Mouse (Mus musculus): ENCODE measurements around the gene Nsd2. TPM values are rescaled to one million over a fixed set of nuclear protein-coding genes. Genes with fewer than 3 reads are reported as not detected.
"Not testable (repeated sequence)": the region's sequence is repeated elsewhere in the genome, so short reads cannot be mapped to it uniquely, and the experiment has no call there.

The Nsd2 gene
- total RNA-seq, 2 experiments from 2014 or later: 61.0 to 88.7 TPM

GRCm38 (mm10) chr5:33842549-33842948 is 22.0 kb downstream of the Nsd2 start:
- ATAC-seq (ENCODE audit: poor library complexity, severe bottlenecking): no peak

- no peak for ATAC-seq (ENCODE audit: poor library complexity, severe bottlenecking)
These were observed 30.9 kb downstream of the Nsd2 start for GRCm38 (mm10) chr5:33851466-33851865.

GRCm38 (mm10) chr5:33853086-33853485 is 32.6 kb downstream of the Nsd2 start:
- ATAC-seq (ENCODE audit: poor library complexity, severe bottlenecking): no peak

- no peak for ATAC-seq (ENCODE audit: poor library complexity, severe bottlenecking)
These were observed 33.5 kb downstream of the Nsd2 start for GRCm38 (mm10) chr5:33854019-33854418.

GRCm38 (mm10) chr5:33857693-33858092 is 37.2 kb downstream of the Nsd2 start:
- ATAC-seq (ENCODE audit: poor library complexity, severe bottlenecking): no peak

DNA sequence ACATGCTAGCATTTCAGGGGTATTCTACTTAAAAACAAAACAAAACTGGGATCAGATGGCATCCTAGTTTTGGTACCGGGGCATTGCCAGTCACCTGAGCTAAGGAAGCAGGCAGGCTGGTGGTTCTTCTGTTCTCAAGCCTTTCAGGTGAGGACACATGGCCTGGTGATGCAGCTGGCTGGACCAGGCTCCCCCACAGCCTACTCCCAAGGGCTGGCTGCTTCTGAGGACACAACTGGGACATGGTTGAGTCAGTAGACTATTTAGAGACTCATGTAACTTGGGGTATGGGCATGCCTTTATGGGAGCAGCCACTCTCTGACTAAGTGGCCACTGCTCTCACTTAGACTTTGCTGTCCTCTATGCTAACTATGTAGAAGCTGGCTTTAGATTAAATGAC is 54.9 kb downstream of the Nsd2 start:
- ATAC-seq (ENCODE audit: poor library complexity, severe bottlenecking): no peak

DNA sequence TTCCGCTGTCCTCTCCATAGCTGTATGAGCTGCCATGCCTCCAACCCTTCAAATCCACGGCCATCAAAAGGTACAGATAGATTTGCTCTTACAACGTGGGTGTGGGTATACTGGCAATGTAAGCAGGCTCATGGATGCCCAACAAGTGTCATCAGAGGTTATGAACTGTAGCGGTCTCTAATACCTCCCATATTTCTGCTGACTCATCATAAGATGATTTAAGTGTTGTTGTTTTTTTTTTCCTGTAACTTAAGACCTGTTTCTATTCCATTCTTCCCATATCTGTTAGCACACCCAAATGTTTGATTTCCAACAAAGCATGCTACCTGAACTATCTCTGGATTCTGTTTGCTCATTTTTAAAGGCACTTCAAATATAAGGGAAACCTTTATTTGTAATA is 60.6 kb downstream of the Nsd2 start:
- ATAC-seq (ENCODE audit: poor library complexity, severe bottlenecking): no peak

DNA sequence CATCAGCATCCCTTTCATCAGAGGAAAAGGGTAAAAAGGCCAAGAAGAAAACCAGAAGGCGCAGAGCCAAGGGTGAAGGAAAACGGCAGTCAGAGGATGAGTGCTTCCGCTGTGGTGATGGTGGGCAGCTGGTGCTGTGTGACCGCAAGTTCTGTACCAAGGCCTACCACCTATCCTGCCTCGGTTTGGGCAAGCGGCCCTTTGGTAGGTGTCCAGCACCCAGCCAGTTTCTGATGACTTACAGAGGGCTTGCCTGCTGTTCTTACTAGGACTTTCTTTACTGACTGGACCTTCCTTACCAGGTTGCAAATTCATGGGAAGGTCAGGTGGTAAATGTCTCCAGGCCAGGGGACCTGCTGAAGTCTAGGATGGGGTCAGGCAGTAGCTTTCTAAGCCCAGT is 72.9 kb downstream of the Nsd2 start:
- ATAC-seq (ENCODE audit: poor library complexity, severe bottlenecking): no peak

GRCm38 (mm10) chr5:33895116-33895515 is 74.6 kb downstream of the Nsd2 start:
- ATAC-seq (ENCODE audit: poor library complexity, severe bottlenecking): no peak

DNA sequence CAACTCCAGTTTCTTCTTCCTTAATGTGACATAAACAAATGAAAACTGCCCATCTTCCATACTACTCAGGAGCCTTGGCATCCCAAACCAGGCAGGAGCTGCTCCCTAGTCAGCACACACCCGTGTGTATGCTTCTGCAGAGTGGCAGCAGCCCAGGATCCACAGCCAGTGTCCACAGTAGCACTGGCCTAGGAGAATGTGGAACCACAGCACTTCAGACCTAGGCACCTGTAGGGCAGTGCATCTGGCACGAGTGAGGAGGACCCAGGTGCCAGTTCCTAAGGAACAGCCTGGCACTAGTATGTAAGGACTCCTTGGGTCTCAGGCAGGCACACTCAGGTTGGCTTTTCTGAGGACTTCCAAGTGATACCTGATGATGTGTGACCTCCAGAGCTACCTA is 76.6 kb downstream of the Nsd2 start:
- no peak for ATAC-seq (ENCODE audit: poor library complexity, severe bottlenecking)

DNA sequence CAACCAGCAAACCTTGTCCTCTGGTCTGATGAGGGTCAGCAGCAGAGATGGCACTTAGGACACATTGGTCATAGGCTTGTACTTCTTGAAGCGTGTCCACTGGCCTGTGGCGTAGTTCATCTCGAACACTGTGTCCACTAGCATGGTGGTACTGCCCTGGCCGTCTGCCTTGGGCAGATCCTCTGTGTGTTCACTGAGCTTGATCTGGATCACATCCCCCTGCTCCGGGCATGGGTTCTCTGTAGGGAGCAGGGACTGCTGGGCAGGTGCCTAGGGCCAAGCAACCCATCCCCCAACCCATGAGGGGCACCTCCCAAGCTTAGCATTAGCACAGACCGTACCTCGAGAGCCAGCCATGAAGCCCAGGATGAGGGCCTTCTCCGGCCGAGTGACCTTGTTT is 78.1 kb downstream of the Nsd2 start:
- ATAC-seq (ENCODE audit: poor library complexity, severe bottlenecking): no peak

DNA sequence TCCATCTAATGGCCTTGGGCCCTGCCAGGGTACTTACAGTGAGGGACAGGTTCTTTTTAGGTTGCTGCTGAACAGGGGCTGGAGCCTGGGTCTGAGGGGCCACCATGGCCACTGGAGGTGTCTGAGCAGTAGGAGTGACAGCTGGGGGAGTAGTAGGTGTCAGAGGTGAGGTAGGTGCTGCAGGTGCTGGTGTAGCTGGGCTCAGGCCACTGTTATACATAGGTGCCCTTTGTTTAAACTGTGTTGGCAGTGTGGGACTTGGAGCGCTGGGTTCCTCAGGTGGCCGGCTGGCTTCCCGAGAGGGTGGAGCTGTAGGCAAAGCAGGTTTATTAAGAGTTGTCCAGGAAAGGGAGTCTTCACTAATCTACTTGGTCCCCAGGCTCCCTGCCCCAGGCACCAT is 78.7 kb downstream of the Nsd2 start:
- no peak for ATAC-seq (ENCODE audit: poor library complexity, severe bottlenecking)

- ATAC-seq (ENCODE audit: poor library complexity, severe bottlenecking): no peak
These were observed 79.6 kb downstream of the Nsd2 start for GRCm38 (mm10) chr5:33900101-33900500.

DNA sequence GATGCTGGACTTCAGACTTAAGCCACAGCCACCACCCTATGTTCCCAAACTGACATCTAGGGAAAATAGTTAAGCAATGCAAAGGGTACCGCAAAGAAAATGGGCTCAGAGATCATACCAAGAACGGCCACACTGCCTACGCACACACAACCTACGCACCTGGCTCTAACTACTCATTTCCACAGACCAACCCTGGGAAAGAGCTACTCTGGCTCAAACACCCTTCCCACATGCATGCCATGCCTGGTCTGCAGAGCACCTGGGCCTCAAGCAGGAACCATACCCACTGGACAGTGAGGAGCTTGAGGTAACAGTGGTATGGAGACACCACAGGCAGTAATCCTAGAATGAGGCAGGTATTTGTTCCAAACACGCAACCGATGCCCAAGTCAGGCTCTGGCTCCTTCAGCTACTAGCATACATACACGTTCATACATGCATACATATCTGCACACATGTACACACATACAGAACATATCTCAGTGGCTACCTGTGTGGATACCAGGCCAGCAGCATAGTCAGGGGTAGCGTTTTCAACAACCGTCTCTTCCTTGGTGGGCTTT is 80.3 kb downstream of the Nsd2 start:
- no peak for ATAC-seq (ENCODE audit: poor library complexity, severe bottlenecking)

DNA sequence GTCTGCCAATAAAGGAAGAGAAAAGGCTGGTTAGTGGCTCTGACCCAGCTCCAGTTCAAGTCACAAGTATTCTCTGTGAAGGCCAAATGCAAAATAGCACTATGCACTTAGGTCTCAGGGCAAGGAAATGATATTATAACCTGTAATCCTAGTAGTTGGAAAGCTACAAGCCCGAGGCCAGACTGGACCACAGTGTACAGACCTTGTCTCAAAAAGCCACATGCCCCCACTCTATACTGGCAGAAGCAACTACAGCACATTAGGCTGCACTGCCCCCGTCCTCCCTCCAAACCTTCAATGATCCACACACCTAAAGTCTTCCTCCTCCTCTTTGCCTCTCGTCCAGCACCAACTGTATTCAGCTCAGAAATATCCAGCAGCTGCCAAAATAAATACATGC is 80.8 kb downstream of the Nsd2 start:
- ATAC-seq (ENCODE audit: poor library complexity, severe bottlenecking): no peak

GRCm38 (mm10) chr5:33902696-33903095 is 82.2 kb downstream of the Nsd2 start:
- ATAC-seq (ENCODE audit: poor library complexity, severe bottlenecking): no peak

GRCm38 (mm10) chr5:33903176-33903575 is 82.7 kb downstream of the Nsd2 start:
- ATAC-seq (ENCODE audit: poor library complexity, severe bottlenecking): no peak

- ATAC-seq (ENCODE audit: poor library complexity, severe bottlenecking): not testable (repeated sequence)
These were observed 94.5 kb downstream of the Nsd2 start for GRCm38 (mm10) chr5:33915031-33915430.

DNA sequence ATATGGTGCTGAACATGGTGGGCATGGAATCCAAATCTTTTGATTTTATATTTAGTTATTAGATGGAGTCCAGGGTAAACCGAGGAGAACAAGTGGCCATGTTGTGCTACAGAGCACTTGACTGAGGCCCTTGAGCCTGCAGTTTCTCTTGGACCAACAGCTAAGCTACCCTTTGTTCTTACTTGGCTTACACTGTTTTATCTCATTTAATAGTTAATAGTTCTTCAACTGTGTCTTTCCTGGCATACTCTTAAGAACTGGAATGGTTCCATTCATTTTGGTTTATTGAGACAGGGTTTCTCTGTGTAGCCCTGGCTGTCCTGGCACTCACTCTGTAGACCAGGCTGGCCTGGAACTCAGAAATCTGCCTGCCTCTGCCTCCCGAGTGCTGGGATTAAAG is 96.1 kb downstream of the Nsd2 start:
- ATAC-seq (ENCODE audit: poor library complexity, severe bottlenecking): not testable (repeated sequence)

GRCm38 (mm10) chr5:33919466-33919865 is 98.9 kb downstream of the Nsd2 start:
- no peak for ATAC-seq (ENCODE audit: poor library complexity, severe bottlenecking)

DNA sequence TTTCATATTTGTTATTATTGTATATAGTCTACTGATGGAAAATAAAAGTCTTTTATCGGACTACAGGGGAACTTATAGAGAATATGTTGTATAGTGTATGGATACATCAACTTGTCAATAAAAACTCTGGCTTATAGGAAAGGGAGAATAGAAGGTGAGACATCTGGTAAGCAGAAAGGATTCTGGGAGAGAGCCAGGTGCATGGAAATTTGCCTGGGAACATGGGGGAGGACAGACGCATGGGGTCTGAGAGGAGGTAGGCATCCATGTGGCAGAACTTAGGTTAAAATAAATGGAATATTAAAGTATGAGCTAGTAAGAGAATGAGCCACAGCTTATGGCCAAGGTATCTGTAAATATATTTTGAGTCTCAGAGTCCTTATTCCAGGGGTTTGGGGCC is 99.5 kb downstream of the Nsd2 start:
- ATAC-seq (ENCODE audit: poor library complexity, severe bottlenecking): no peak

GRCm38 (mm10) chr5:33920924-33921323 is 100.4 kb downstream of the Nsd2 start:
- peak; percentile 66 for ATAC-seq (ENCODE audit: poor library complexity, severe bottlenecking)

GRCm38 (mm10) chr5:33921486-33922235 is 101.1 kb downstream of the Nsd2 start:
- no peak for ATAC-seq (ENCODE audit: poor library complexity, severe bottlenecking)
